Mouse (Mus musculus) liver, postnatal 0 days (tissue): ENCODE results near the gene Pes1. TPM values are rescaled to one million over a fixed set of nuclear protein-coding genes. Genes with fewer than 3 reads are reported as not detected.
A peak's percentile ranks its signal among the peaks of the same experiment; 100 is the strongest.

Experiments used
- ATAC-seq: fragments of 200-750 bp; cut with Nextera tagmentation; 2 replicates; pipeline ENCODE4 v1.8.0; 2017; ENCODE audit warnings: mild to moderate bottlenecking, moderate library complexity
- DNase-seq: peaks from one replicate; pipeline ENCODE4 v3.0.0-alpha.2; 2016
- H3K27ac ChIP-seq: fragments of 300-500 bp; sonication (generic); 2 replicates; pipeline ENCODE4 v1.5.1; 2014; ENCODE audit warnings: antibody characterized with exemption, moderate library complexity, mild to moderate bottlenecking, low read depth
- H3K27me3 ChIP-seq: fragments of 300-500 bp; sonication (generic); 2 replicates; pipeline ENCODE4 v1.6.1; 2014; ENCODE audit warnings: low read length, control low read depth, mixed read lengths; ENCODE audit not compliant: insufficient read depth
- H3K36me3 ChIP-seq: fragments of 300-500 bp; sonication (generic); replicated peaks from 2 replicates; pipeline ENCODE4 v1.6.1; 2014; ENCODE audit warnings: mild to moderate bottlenecking, control low read depth, low read length, moderate library complexity, mixed read lengths; ENCODE audit not compliant: insufficient read depth
- H3K4me1 ChIP-seq: fragments of 300-500 bp; sonication (generic); 2 replicates; pipeline ENCODE4 v1.6.1; 2014; ENCODE audit warnings: antibody characterized with exemption, mild to moderate bottlenecking, control low read depth; ENCODE audit not compliant: insufficient read depth
- H3K4me2 ChIP-seq: fragments of 300-500 bp; sonication (generic); 2 replicates; pipeline ENCODE4 v1.6.1; 2014; ENCODE audit warnings: low read depth, mild to moderate bottlenecking, low read length, moderate library complexity, mixed read lengths
- H3K4me3 ChIP-seq: fragments of 300-500 bp; sonication (generic); 2 replicates; pipeline ENCODE4 v1.5.1; 2014; ENCODE audit warnings: low read depth, low read length
- H3K9ac ChIP-seq: fragments of 300-500 bp; sonication (generic); replicated peaks from 2 replicates; pipeline ENCODE4 v1.6.1; 2014; ENCODE audit warnings: mild to moderate bottlenecking, moderate library complexity
- H3K9me3 ChIP-seq: fragments of 300-500 bp; sonication (generic); 2 replicates; pipeline ENCODE4 v1.6.1; 2016; ENCODE audit warnings: mild to moderate bottlenecking, control low read depth, low read length, mixed read lengths
- CTCF ChIP-seq: sonication (generic); IDR thresholded peaks from 2 replicates; pipeline ENCODE4 v1.5.1; 2016; ENCODE audit warnings: antibody characterized with exemption, low read depth
- EP300 ChIP-seq: IDR thresholded peaks from 2 replicates; pipeline ENCODE4 v1.6.1; 2016; ENCODE audit warnings: antibody characterized with exemption, low read depth, mild to moderate bottlenecking
- WGBS: fragments of 180-500 bp; shearing (Covaris S2); extraction: QIAGEN DNeasy Blood & Tissue Kit; methylation state at CpG from one replicate; pipeline ENCODE4 v1.1.7; 2014; ENCODE audit not compliant: insufficient replicate concordance; 5-methylcytosine and 5-hydroxymethylcytosine counted together
- polyA plus RNA-seq: library from polyadenylated mRNA; unstranded; fragments of >200 nt; fragmentation: Nextera tagmentation; extraction: Ambion mirVana; gene quantifications from 2 replicates; pipeline ENCODE4 v1.2.1, GENCODE M21; 2015

Gene Pes1
- polyA plus RNA-seq, 1 experiment from 2014 or later, result 26.5 TPM

DNA sequence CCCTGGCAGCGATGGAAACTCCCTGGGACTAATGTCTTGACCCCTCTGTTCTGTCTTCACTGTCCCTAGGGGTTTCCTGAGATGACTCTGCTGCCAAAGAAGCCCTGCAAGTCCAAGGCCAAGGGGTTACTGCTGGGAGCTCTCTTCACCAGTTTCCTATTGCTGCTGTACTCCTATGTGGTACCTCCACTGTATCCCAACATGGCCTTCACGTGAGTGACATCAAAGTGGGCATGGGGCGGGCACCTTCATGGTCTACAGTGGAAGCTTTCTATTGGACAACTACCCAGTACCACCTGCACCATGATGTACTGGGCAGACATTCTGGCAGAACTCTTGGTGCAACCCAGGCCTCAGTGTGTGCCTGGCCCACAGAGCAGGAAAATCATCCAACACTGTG lies 33.1 kb downstream of the Pes1 start:
- H3K4me3 ChIP-seq, result no peak overlapping the region
- ATAC-seq (no peak), DNase-seq (peak; percentile 8)
- H3K36me3 ChIP-seq, result no peaks in the 10 kb centered on the region
- peaks cover 17% of the 10 kb centered on the region for H3K27me3 ChIP-seq
- H3K9me3 ChIP-seq, result no peaks in the 10 kb centered on the region
- H3K4me2 ChIP-seq, result no peak overlapping the region
- no peak for TF ChIP-seq EP300
- TF ChIP-seq CTCF, result no peak
- no peak overlapping the region for H3K9ac ChIP-seq
- no peak overlapping the region for H3K27ac ChIP-seq
- peaks cover 7% of the 10 kb centered on the region; the same call in 1 of the 2 replicates for H3K4me1 ChIP-seq
- 80% methylated on average over 3 of the region's 3 CpGs for WGBS

GRCm38 (mm10) chr11:3997978-3998720 lies 34.4 kb downstream of the Pes1 start:
- Histone ChIP-seq H3K4me1 (peaks cover 7% of the 10 kb centered on the region; the same call in 1 of the 2 replicates), H3K27ac (no peak overlapping the region), H3K36me3 (no peaks in the 10 kb centered on the region), H3K9me3 (no peaks in the 10 kb centered on the region), H3K4me3 (peak overlapping the region; percentile 17; the same call in 1 of the 2 replicates), H3K4me2 (peak overlapping the region; percentile 54), H3K27me3 (peaks cover 17% of the 10 kb centered on the region), H3K9ac (no peak overlapping the region)
- TF ChIP-seq CTCF, result no peak
- DNase-seq, result no peak
- ATAC-seq, result no peak
- WGBS, result 4% methylated on average over 66 of the region's 66 CpGs

DNA sequence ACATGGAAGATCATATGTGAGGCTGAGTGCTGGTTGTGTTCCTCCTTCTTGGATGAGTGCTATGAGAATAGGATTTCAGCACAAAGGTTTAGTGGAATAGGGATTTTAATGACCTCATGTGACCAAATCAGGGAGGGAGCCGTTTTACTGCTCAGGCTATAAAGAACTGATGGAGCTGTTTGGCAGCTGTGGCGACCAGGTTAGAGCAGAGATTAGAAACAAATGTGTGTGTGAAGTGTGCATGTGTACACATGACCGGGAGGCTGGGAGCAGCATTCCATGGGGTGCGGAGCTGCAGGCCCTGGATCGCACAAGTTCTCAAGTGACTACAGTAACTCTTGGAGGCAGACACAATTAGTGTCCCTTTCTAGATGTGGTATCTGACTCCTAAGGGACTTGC lies 35.8 kb downstream of the Pes1 start:
- Histone ChIP-seq H3K9ac (no peak overlapping the region), H3K4me1 (peaks cover 7% of the 10 kb centered on the region; the same call in 1 of the 2 replicates), H3K27ac (no peak overlapping the region), H3K27me3 (peaks cover 17% of the 10 kb centered on the region), H3K9me3 (no peaks in the 10 kb centered on the region), H3K4me3 (no peak overlapping the region), H3K4me2 (no peak overlapping the region), H3K36me3 (no peaks in the 10 kb centered on the region)
- ATAC-seq (no peak), DNase-seq (no peak)
- 68% methylated on average over 5 of the region's 5 CpGs for WGBS
- TF ChIP-seq CTCF (no peak), EP300 (no peak)

GRCm38 (mm10) chr11:4001603-4002002 lies 37.8 kb downstream of the Pes1 start:
- 6% methylated on average over 5 of the region's 5 CpGs for WGBS
- Histone ChIP-seq H3K27me3 (peaks cover 17% of the 10 kb centered on the region), H3K4me2 (no peak overlapping the region), H3K9ac (no peak overlapping the region), H3K4me3 (no peak overlapping the region), H3K27ac (no peak overlapping the region), H3K4me1 (peaks cover 7% of the 10 kb centered on the region; the same call in 1 of the 2 replicates), H3K9me3 (no peaks in the 10 kb centered on the region), H3K36me3 (no peaks in the 10 kb centered on the region)
- peak; percentile 83 for TF ChIP-seq CTCF
- no peak for TF ChIP-seq EP300
- ATAC-seq, result peak; percentile 51; the same call in 1 of the 2 replicates
- DNase-seq, result peak; percentile 80

GRCm38 (mm10) chr11:4005220-4005805 lies 41.5 kb downstream of the Pes1 start:
- DNase-seq (peak; percentile 8), ATAC-seq (no peak)
- H3K36me3 ChIP-seq, result no peaks in the 10 kb centered on the region
- H3K9ac ChIP-seq, result no peak overlapping the region
- no peak overlapping the region for H3K4me2 ChIP-seq
- H3K4me1 ChIP-seq, result no peaks in the 10 kb centered on the region
- no peaks in the 10 kb centered on the region for H3K27me3 ChIP-seq
- TF ChIP-seq EP300 (no peak), CTCF (no peak)
- 37% methylated on average over 5 of the region's 5 CpGs for WGBS
- H3K9me3 ChIP-seq, result no peaks in the 10 kb centered on the region
- no peak overlapping the region for H3K27ac ChIP-seq
- H3K4me3 ChIP-seq, result no peak overlapping the region

DNA sequence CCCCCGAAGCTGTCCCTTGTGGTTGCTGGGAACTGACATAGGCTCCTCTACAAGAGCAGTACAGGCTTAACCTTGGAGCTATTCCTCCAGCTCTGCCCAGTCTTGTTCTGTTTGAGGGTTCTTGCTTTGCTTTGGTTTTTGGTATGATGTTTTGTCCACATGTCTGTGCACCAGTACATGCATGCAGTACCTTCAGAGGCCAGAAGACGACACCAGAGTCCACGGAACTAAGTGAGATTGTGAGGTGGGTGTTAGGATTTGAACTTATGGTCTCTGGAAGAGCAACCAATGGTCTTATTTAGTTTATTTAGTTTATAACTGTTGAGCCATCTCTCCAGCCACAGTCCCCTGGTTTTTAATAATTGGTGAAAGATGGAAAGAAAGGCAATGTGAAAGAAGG lies 42.7 kb downstream of the Pes1 start:
- Histone ChIP-seq H3K4me2 (no peak overlapping the region), H3K4me3 (no peak overlapping the region), H3K4me1 (no peaks in the 10 kb centered on the region), H3K27ac (no peak overlapping the region), H3K9ac (no peak overlapping the region), H3K36me3 (no peaks in the 10 kb centered on the region), H3K27me3 (no peaks in the 10 kb centered on the region), H3K9me3 (no peaks in the 10 kb centered on the region; the same call in 1 of the 2 replicates)
- WGBS, result 76% methylated on average over 3 of the region's 3 CpGs
- TF ChIP-seq EP300 (no peak), CTCF (peak; percentile 63)
- ATAC-seq (no peak), DNase-seq (no peak)
